Mouse (Mus musculus): ENCODE results near the gene Miga2. TPM values are rescaled to one million over a fixed set of nuclear protein-coding genes. Genes with fewer than 3 reads are reported as not detected.

Miga2 gene
- polyA plus RNA-seq, 1 experiment from 2014 or later = 39.7 TPM

- no peak overlapping the region for H3K27ac ChIP-seq (ENCODE audit: low read depth, low read length)
- no peak overlapping the region for H3K4me2 ChIP-seq (ENCODE audit: low read length)
- no peak overlapping the region for H3K9ac ChIP-seq (ENCODE audit: low read depth, low read length)
- WGBS = 84% methylated on average over 16 of the region's 16 CpGs
- H3K27me3 ChIP-seq (replicated peaks; ENCODE audit: control insufficient read depth, insufficient read depth, low read length) = no peaks in the 10 kb centered on the region
- H3K4me1 ChIP-seq (ENCODE audit: control insufficient read depth, insufficient read depth, low read depth, low read length) = no peaks in the 10 kb centered on the region
- ATAC-seq = no peak
- no peaks in the 10 kb centered on the region for H3K9me3 ChIP-seq (ENCODE audit: control insufficient read depth, low read length)
- H3K36me3 ChIP-seq (ENCODE audit: control insufficient read depth, insufficient read depth, low read length) = peaks cover 61% of the 10 kb centered on the region
- no peak overlapping the region for H3K4me3 ChIP-seq (ENCODE audit: low read length)
These were observed 27.7 kb upstream of the Miga2 start for GRCm38 (mm10) chr2:30336174-30336915.

GRCm38 (mm10) chr2:30337179-30337578, 26.9 kb upstream of the Miga2 start:
- no peak overlapping the region for H3K27ac ChIP-seq (ENCODE audit: low read depth, low read length)
- 87% methylated on average over 12 of the region's 12 CpGs for WGBS

GRCm38 (mm10) chr2:30342061-30342460, 22.0 kb upstream of the Miga2 start:
- H3K27me3 ChIP-seq (replicated peaks; ENCODE audit: control insufficient read depth, insufficient read depth, low read length) = no peaks in the 10 kb centered on the region
- no peak overlapping the region for H3K4me3 ChIP-seq (ENCODE audit: low read length)
- WGBS = 93% methylated on average over 3 of the region's 3 CpGs
- no peaks in the 10 kb centered on the region for H3K9me3 ChIP-seq (ENCODE audit: control insufficient read depth, low read length)
- no peak for ATAC-seq
- no peaks in the 10 kb centered on the region for H3K4me1 ChIP-seq (ENCODE audit: control insufficient read depth, insufficient read depth, low read depth, low read length)
- H3K27ac ChIP-seq (ENCODE audit: low read depth, low read length) = no peak overlapping the region
- H3K36me3 ChIP-seq (ENCODE audit: control insufficient read depth, insufficient read depth, low read length) = peaks cover 52% of the 10 kb centered on the region
- no peak overlapping the region for H3K9ac ChIP-seq (ENCODE audit: low read depth, low read length)
- H3K4me2 ChIP-seq (ENCODE audit: low read length) = no peak overlapping the region

More at GRCm38 (mm10) chr2:30337179-30337578, 26.9 kb upstream of the Miga2 start:
- no peaks in the 10 kb centered on the region for H3K9me3 ChIP-seq (ENCODE audit: control insufficient read depth, low read length)
- no peaks in the 10 kb centered on the region for H3K4me1 ChIP-seq (ENCODE audit: control insufficient read depth, insufficient read depth, low read depth, low read length)
- no peak overlapping the region for H3K4me2 ChIP-seq (ENCODE audit: low read length)
- no peak overlapping the region for H3K9ac ChIP-seq (ENCODE audit: low read depth, low read length)
- no peaks in the 10 kb centered on the region for H3K27me3 ChIP-seq (replicated peaks; ENCODE audit: control insufficient read depth, insufficient read depth, low read length)
- ATAC-seq = no peak
- H3K36me3 ChIP-seq (ENCODE audit: control insufficient read depth, insufficient read depth, low read length) = peaks cover 64% of the 10 kb centered on the region
- no peak overlapping the region for H3K4me3 ChIP-seq (ENCODE audit: low read length)

GRCm38 (mm10) chr2:30342544-30342943, 21.5 kb upstream of the Miga2 start:
- peaks cover 52% of the 10 kb centered on the region for H3K36me3 ChIP-seq (ENCODE audit: control insufficient read depth, insufficient read depth, low read length)
- no peak for ATAC-seq
- H3K4me2 ChIP-seq (ENCODE audit: low read length) = no peak overlapping the region
- H3K9me3 ChIP-seq (ENCODE audit: control insufficient read depth, low read length) = no peaks in the 10 kb centered on the region
- WGBS = 91% methylated on average over 7 of the region's 7 CpGs
- H3K4me1 ChIP-seq (ENCODE audit: control insufficient read depth, insufficient read depth, low read depth, low read length) = no peaks in the 10 kb centered on the region
- H3K9ac ChIP-seq (ENCODE audit: low read depth, low read length) = no peak overlapping the region
- H3K4me3 ChIP-seq (ENCODE audit: low read length) = no peak overlapping the region
- H3K27me3 ChIP-seq (replicated peaks; ENCODE audit: control insufficient read depth, insufficient read depth, low read length) = no peaks in the 10 kb centered on the region
- no peak overlapping the region for H3K27ac ChIP-seq (ENCODE audit: low read depth, low read length)

- no peak overlapping the region for H3K27ac ChIP-seq (ENCODE audit: low read depth, low read length)
- peaks cover 56% of the 10 kb centered on the region for H3K36me3 ChIP-seq (ENCODE audit: control insufficient read depth, insufficient read depth, low read length)
- H3K9ac ChIP-seq (ENCODE audit: low read depth, low read length) = no peak overlapping the region
- no peak overlapping the region for H3K4me2 ChIP-seq (ENCODE audit: low read length)
- ATAC-seq = peak; percentile 27; the same call in 1 of the 2 replicates
- no peak overlapping the region for H3K4me3 ChIP-seq (ENCODE audit: low read length)
- no peaks in the 10 kb centered on the region for H3K27me3 ChIP-seq (replicated peaks; ENCODE audit: control insufficient read depth, insufficient read depth, low read length)
- no peaks in the 10 kb centered on the region for H3K9me3 ChIP-seq (ENCODE audit: control insufficient read depth, low read length)
- no peaks in the 10 kb centered on the region for H3K4me1 ChIP-seq (ENCODE audit: control insufficient read depth, insufficient read depth, low read depth, low read length)
- 62% methylated on average over 14 of the region's 14 CpGs for WGBS
These were observed 20.4 kb upstream of the Miga2 start for GRCm38 (mm10) chr2:30343601-30344137.

GRCm38 (mm10) chr2:30345971-30346676, 17.9 kb upstream of the Miga2 start:
- WGBS = 88% methylated on average over 7 of the region's 7 CpGs
- no peak for ATAC-seq
- Histone ChIP-seq H3K27me3 (replicated peaks; ENCODE audit: control insufficient read depth, insufficient read depth, low read length) (no peaks in the 10 kb centered on the region), H3K4me3 (ENCODE audit: low read length) (no peak overlapping the region), H3K36me3 (ENCODE audit: control insufficient read depth, insufficient read depth, low read length) (peaks cover 59% of the 10 kb centered on the region), H3K9ac (ENCODE audit: low read depth, low read length) (no peak overlapping the region), H3K27ac (ENCODE audit: low read depth, low read length) (no peak overlapping the region), H3K4me2 (ENCODE audit: low read length) (no peak overlapping the region), H3K9me3 (ENCODE audit: control insufficient read depth, low read length) (no peaks in the 10 kb centered on the region), H3K4me1 (ENCODE audit: control insufficient read depth, insufficient read depth, low read depth, low read length) (no peaks in the 10 kb centered on the region)

- Histone ChIP-seq H3K27ac (ENCODE audit: low read depth, low read length) (no peak overlapping the region), H3K9me3 (ENCODE audit: control insufficient read depth, low read length) (no peaks in the 10 kb centered on the region), H3K27me3 (replicated peaks; ENCODE audit: control insufficient read depth, insufficient read depth, low read length) (no peaks in the 10 kb centered on the region), H3K4me3 (ENCODE audit: low read length) (no peak overlapping the region), H3K36me3 (ENCODE audit: control insufficient read depth, insufficient read depth, low read length) (peaks cover 55% of the 10 kb centered on the region), H3K4me1 (ENCODE audit: control insufficient read depth, insufficient read depth, low read depth, low read length) (no peaks in the 10 kb centered on the region), H3K9ac (ENCODE audit: low read depth, low read length) (no peak overlapping the region), H3K4me2 (ENCODE audit: low read length) (no peak overlapping the region)
- no peak for ATAC-seq
- WGBS = 89% methylated on average over 6 of the region's 6 CpGs
These were observed 14.8 kb upstream of the Miga2 start for GRCm38 (mm10) chr2:30349196-30349595.

GRCm38 (mm10) chr2:30351149-30351548, 12.9 kb upstream of the Miga2 start:
- Histone ChIP-seq H3K4me2 (ENCODE audit: low read length) (no peak overlapping the region), H3K36me3 (ENCODE audit: control insufficient read depth, insufficient read depth, low read length) (peaks cover 55% of the 10 kb centered on the region), H3K27ac (ENCODE audit: low read depth, low read length) (no peak overlapping the region), H3K4me1 (ENCODE audit: control insufficient read depth, insufficient read depth, low read depth, low read length) (peaks cover 6% of the 10 kb centered on the region), H3K4me3 (ENCODE audit: low read length) (no peak overlapping the region), H3K9me3 (ENCODE audit: control insufficient read depth, low read length) (no peaks in the 10 kb centered on the region), H3K27me3 (replicated peaks; ENCODE audit: control insufficient read depth, insufficient read depth, low read length) (no peaks in the 10 kb centered on the region), H3K9ac (ENCODE audit: low read depth, low read length) (no peak overlapping the region)
- 69% methylated on average over 2 of the region's 2 CpGs for WGBS
- no peak for ATAC-seq

GRCm38 (mm10) chr2:30355861-30356260, 8.2 kb upstream of the Miga2 start:
- no peak overlapping the region for H3K9ac ChIP-seq (ENCODE audit: low read depth, low read length)
- no peaks in the 10 kb centered on the region for H3K27me3 ChIP-seq (replicated peaks; ENCODE audit: control insufficient read depth, insufficient read depth, low read length)
- peaks cover 19% of the 10 kb centered on the region for H3K36me3 ChIP-seq (ENCODE audit: control insufficient read depth, insufficient read depth, low read length)
- WGBS = 46% methylated on average over 4 of the region's 4 CpGs
- H3K4me3 ChIP-seq (ENCODE audit: low read length) = no peak overlapping the region
- no peaks in the 10 kb centered on the region for H3K9me3 ChIP-seq (ENCODE audit: control insufficient read depth, low read length)
- no peak overlapping the region for H3K27ac ChIP-seq (ENCODE audit: low read depth, low read length)
- ATAC-seq = no peak
- no peak overlapping the region for H3K4me2 ChIP-seq (ENCODE audit: low read length)
- H3K4me1 ChIP-seq (ENCODE audit: control insufficient read depth, insufficient read depth, low read depth, low read length) = peaks cover 32% of the 10 kb centered on the region

All from hindbrain, embryonic 16.5 days (tissue).